Mouse (Mus musculus) E14TG2a.4 (cell line): ENCODE data around the gene C2cd4a.
A peak's percentile ranks its signal among the peaks of the same experiment; 100 is the strongest.

Experiments
- H3K27me3 ChIP-seq: 2 replicates; pipeline ENCODE4 v1.6.1; 2014; ENCODE audit warnings: low read length, control low read depth; ENCODE audit not compliant: insufficient read depth
- H3K36me3 ChIP-seq: 2 replicates; pipeline ENCODE4 v1.6.1; 2014; ENCODE audit warnings: low read length, control low read depth; ENCODE audit not compliant: insufficient read depth
- H3K4me1 ChIP-seq: replicated peaks from 2 replicates; pipeline ENCODE4 v1.6.1; 2014; ENCODE audit warnings: low read depth, low read length, control low read depth
- H3K4me3 ChIP-seq: replicated peaks from 2 replicates; pipeline ENCODE4 v1.5.1; 2014; ENCODE audit warnings: mild to moderate bottlenecking, low read length
- H3K9me3 ChIP-seq: 2 replicates; pipeline ENCODE4 v1.6.1; 2014; ENCODE audit warnings: low read length, control low read depth
- CTCF ChIP-seq: conservative IDR thresholded peaks from 2 replicates; pipeline ENCODE4 v1.5.1; 2014; ENCODE audit warnings: low read length
- NANOG ChIP-seq: IDR thresholded peaks from 2 replicates; pipeline ENCODE4 v1.6.1; 2014; ENCODE audit warnings: borderline replicate concordance, low read length, mixed read lengths
- POU5F1 ChIP-seq: IDR thresholded peaks from 2 replicates; pipeline ENCODE4 v1.6.1; 2014; ENCODE audit warnings: low read length, borderline replicate concordance

The C2cd4a gene

DNA sequence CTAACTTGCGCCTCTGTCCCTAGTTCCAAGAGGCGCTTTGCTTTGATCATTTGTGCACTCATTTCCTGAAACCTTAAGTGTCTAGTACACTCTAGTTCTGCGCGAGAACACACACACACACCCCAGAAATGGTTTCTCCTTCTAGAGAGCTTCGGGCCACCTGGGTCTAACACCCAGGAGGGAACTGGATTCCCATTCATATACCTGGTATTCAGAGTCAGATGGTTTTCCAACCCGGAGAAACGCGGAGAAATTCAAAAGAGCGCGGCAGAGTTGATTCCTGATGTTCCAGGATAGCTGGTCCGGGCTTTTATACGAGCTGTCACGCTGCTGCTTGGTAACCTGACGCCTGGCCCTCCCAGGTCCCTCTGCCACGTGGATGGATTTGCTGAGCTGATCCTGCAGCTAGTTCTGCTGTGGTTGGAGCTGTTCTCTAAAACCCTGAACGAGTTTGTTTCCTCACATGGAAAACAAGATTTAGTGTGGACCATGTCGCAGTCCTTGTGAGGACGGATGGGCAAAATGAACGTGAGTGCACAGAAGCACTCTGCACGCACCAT is at the start of gene C2cd4a:
C2cd4a (minus strand) TSS at position 285 of the 560 bp plus-strand sequence.
- Histone ChIP-seq H3K4me3 (peak within 1 kb of the TSS; percentile 82), H3K4me1 (peaks cover 20% of the 10 kb centered on the region), H3K9me3 (no peaks in the 10 kb centered on the region), H3K36me3 (no peaks in the 10 kb centered on the region), H3K27me3 (peaks cover 52% of the 10 kb centered on the region)
- TF ChIP-seq CTCF (no peak), NANOG (no peak), POU5F1 (no peak)

DNA sequence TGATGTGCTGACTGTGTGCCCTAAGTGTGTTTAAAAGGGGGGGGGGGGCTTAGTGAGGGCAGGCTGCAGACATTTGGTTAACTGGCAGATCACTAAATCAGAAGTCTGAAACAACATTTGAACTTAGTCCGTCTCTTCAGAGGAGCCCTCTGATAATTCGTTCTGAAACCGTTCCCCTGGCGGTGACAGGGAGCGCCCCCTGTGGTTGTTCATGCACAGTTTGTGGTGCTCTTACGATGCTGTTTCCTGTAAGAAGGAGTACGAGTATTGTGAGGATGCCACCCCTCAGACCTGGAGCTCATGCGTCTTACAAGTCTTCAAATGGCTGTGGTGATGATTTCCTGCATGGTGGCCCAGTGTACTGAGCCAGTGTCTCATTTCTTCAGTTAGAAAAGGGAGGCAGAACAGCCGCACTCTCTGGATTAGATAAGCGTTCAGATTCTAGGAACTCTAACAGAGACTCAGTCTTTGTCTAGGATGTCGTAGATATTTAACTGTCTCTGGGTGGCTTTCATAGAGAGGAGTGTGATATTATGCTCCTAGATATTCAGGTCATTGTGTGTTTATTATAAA is 46.2 kb upstream of the C2cd4a start:
- H3K9me3 ChIP-seq: no peaks in the 10 kb centered on the region
- TF ChIP-seq NANOG (no peak), CTCF (peak; percentile 48), POU5F1 (no peak)
- H3K4me1 ChIP-seq: peaks cover 6% of the 10 kb centered on the region
- no peaks in the 10 kb centered on the region for H3K27me3 ChIP-seq
- peaks cover 17% of the 10 kb centered on the region; the same call in 1 of the 2 replicates for H3K36me3 ChIP-seq
- H3K4me3 ChIP-seq: no peak overlapping the region

DNA sequence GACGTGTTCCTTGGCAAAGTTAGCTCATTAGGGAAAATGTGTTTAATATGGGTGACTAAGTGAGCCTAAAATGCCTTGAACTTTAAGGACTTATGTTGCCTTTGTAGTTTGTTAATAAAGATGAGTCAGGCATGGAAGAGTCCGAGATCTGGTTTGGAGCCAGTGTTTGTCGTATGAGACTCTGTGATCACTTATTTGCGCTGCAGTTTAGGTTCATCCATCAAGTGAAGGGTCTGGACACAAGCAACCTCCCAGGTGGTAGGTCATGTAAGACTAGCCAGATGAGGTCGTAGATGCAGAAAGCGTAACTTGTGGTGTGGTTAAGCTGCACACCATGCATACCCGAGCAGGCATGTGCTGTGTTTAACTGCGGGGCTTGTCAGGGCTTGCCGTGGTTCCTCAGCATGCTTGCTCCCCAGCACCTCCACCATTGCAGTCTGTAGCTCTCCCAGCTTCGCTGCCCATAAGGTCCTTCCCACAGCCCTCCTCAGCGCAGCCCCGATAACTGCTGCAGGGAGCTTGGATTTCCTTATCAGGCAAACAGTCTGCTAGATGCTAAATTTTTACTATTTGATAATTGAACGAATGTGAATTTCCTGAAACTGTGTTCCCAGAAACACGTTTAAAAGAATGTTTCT is 45.1 kb upstream of the C2cd4a start:
- TF ChIP-seq NANOG (no peak), CTCF (no peak), POU5F1 (no peak)
- H3K36me3 ChIP-seq: peaks cover 20% of the 10 kb centered on the region; the same call in 1 of the 2 replicates
- H3K4me3 ChIP-seq: no peak overlapping the region
- no peaks in the 10 kb centered on the region for H3K27me3 ChIP-seq
- no peaks in the 10 kb centered on the region for H3K9me3 ChIP-seq
- H3K4me1 ChIP-seq: peaks cover 6% of the 10 kb centered on the region

DNA sequence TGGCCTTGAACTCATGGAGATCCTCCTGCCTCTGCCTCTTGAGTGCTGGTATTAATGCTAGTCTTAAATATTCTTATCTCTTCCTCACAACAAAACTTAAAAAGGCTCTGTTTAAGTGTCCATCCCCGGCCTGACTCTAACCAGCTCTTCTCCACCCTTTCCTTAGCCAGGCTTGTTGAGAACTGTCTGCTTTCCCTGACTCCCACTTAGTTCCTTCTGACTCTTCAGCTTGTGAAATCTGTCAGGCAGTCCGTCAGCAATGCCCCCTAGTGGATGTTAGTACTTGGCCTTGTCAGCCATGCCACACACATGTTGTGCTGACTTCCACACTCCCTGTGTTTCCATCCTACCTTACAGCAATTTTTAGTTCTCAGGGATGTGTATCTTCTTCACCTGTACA is 43.2 kb upstream of the C2cd4a start:
- Histone ChIP-seq H3K36me3 (peaks cover 3% of the 10 kb centered on the region; the same call in 1 of the 2 replicates), H3K27me3 (no peaks in the 10 kb centered on the region), H3K4me1 (peaks cover 6% of the 10 kb centered on the region), H3K4me3 (no peak overlapping the region), H3K9me3 (no peaks in the 10 kb centered on the region)
- TF ChIP-seq POU5F1 (no peak), NANOG (no peak), CTCF (peak; percentile 78)

DNA sequence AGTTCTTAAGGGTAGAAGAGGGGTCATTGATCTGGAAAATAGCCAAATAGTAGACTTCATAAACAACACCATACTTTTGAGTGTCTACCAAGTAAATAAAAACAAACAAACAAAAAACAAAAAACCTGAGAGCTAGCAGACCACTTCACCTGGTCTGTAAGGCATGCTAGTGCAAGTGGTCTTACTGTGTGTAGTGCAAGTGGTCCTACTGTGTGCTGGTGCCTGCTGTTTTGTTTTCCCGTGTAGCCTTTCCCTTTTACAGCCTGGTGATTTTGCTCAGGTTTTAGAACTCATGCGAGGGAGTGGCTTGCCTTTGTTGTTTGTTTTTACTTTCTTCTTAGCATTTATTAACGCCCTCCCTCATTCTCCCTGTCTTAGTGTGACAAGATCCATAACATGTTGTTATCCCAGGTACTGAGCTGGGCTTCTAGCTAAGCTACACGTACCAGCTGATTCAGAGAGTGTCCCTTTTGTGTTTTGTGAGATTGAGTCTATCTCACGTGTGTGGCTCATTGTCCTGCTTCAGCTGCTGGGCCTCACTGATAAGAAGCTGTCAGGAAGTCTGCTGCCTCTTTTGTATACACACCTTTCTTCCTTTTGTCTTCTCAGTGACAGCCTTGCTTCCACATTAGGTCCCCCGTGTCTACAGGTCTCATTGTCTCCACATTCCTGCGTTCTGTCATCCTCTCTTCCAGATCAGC is 42.5 kb upstream of the C2cd4a start:
- TF ChIP-seq NANOG: no peak
- TF ChIP-seq POU5F1: no peak
- no peak for TF ChIP-seq CTCF
- Histone ChIP-seq H3K36me3 (0 out of 2 replicates have a peak, but pooled peaks cover 3% of the 10 kb centered on the region), H3K4me1 (peaks cover 6% of the 10 kb centered on the region), H3K9me3 (no peaks in the 10 kb centered on the region), H3K4me3 (no peak overlapping the region), H3K27me3 (no peaks in the 10 kb centered on the region)

DNA sequence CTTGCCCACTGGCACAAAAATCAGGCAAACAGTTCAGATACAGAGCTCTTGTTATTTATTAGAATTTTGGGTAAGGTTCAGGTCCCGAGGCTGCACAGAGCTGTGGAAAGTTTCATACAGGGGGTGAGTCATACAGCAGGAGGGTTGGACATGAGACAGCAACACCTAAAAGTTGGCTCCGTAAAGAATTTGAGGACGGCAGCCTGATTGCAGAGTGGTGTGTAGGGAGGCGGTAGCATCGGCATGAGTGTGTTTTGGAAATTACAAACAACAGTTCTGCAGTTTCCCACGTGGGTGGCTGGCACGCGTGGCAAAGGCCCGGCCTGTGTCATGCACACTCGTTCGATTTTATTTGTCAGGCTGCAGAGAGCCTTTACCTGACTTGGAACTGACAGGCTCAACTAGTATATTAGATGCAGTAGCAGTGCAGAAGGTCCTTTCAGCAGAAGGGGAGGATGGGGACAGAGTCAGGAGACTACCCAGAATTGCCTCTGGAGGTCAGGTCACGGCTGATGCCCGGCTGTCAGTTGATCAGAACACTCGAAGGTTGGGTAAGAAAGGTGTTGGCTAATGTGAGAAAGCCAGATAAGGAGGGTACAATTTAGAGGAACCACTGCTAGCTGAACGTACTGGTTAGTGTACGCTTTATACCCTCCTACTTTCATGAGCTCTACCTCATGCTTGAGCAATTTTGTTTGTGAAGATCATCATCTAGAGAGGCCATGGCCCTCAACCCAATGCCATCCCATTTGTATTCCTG is 37.7 kb upstream of the C2cd4a start:
- Histone ChIP-seq H3K4me1 (no peaks in the 10 kb centered on the region), H3K36me3 (0 out of 2 replicates have a peak, but pooled peaks cover 3% of the 10 kb centered on the region), H3K4me3 (no peak overlapping the region), H3K27me3 (no peaks in the 10 kb centered on the region), H3K9me3 (no peaks in the 10 kb centered on the region)
- TF ChIP-seq NANOG (no peak), POU5F1 (no peak), CTCF (no peak)

DNA sequence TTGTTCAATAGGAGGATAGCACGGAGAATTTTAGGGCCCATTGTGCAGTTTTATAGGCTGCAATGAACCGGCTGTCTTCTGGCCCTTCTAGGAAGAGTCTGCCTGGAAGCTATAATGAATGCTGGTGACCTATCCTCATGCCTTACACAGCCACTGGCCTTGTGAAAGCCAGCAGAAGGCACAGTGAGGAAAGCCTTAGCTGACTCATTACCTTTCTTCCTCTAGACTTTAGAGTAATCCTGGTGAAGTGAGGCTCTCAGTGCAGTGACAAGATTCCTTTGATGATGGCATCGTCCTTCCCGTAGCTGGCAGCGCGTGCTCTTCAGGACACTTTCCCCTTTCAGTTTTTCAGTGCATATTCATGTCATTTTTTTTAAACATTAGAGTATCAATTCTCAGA is 35.3 kb upstream of the C2cd4a start:
- Histone ChIP-seq H3K4me3 (no peak overlapping the region), H3K4me1 (no peaks in the 10 kb centered on the region), H3K27me3 (no peaks in the 10 kb centered on the region), H3K9me3 (no peaks in the 10 kb centered on the region), H3K36me3 (no peaks in the 10 kb centered on the region)
- no peak for TF ChIP-seq NANOG
- no peak for TF ChIP-seq CTCF
- TF ChIP-seq POU5F1: no peak
